Mouse (Mus musculus): ENCODE results near the gene Pim1. TPM values are rescaled to one million over a fixed set of nuclear protein-coding genes. Genes with fewer than 3 reads are reported as not detected.

Pim1 gene
- total and polyA plus RNA-seq, 3 experiments, result 75.8 to 178 (median 133) TPM

GRCm38 (mm10) chr17:29456926-29457325, 33.6 kb upstream of the Pim1 start:
- H3K27me3 ChIP-seq (replicated peaks), result no peaks in the 10 kb centered on the region

GRCm38 (mm10) chr17:29457795-29458560, 32.6 kb upstream of the Pim1 start:
- Histone ChIP-seq H3K4me1 (ENCODE audit: control insufficient read depth in 1 of 2, insufficient read depth in 2 of 2) (peaks cover 5 to 29% of the 10 kb centered on the region in 2 experiments; a peak in 3 of 4 replicates), H3K4me2 (ENCODE audit: insufficient read depth, low read depth, poor library complexity, severe bottlenecking) (no peak overlapping the region)

More at GRCm38 (mm10) chr17:29456926-29457325, 33.6 kb upstream of the Pim1 start:
- Histone ChIP-seq H3K27ac (ENCODE audit: insufficient read depth, low read depth) (no peak overlapping the region), H3K9ac (ENCODE audit: insufficient read depth, low read depth) (no peak overlapping the region), H3K36me3 (replicated peaks in 1 of 2; ENCODE audit: control insufficient read depth in 1 of 2, insufficient read depth in 1 of 2, low read length in 1 of 2) (no peaks in the 10 kb centered on the region), H3K4me3 (replicated peaks in 1 of 3; ENCODE audit: low read depth in 2 of 3, low read length in 2 of 3, poor library complexity in 1 of 3) (no peak overlapping the region), H3K79me2 (replicated peaks; ENCODE audit: control insufficient read depth, extremely low read depth, insufficient read depth, poor library complexity, severe bottlenecking) (no peaks in the 10 kb centered on the region), H3K4me1 (ENCODE audit: control insufficient read depth in 1 of 2, insufficient read depth in 2 of 2) (peaks cover 5 to 29% of the 10 kb centered on the region in 2 experiments; a peak in 3 of 4 replicates), H3K4me2 (ENCODE audit: insufficient read depth, low read depth, poor library complexity, severe bottlenecking) (no peak overlapping the region), H3K9me3 (replicated peaks; ENCODE audit: low read length) (peaks cover 10% of the 10 kb centered on the region)
- dilution Hi-C loops (cut with MboI; ENCODE audit: extremely low pct_ligation_motif_present, extremely low pct_unique_long_range_greater_than_20kb, low sequenced_read_pairs), result no loop called here
- in situ Hi-C loops (cut with MboI; ENCODE audit: low pct_ligation_motif_present, low pct_unique_long_range_greater_than_20kb, low sequenced_read_pairs), result no loop called here
- DNase-seq (ENCODE audit: extremely low read depth), result no peak
- no peak for TF ChIP-seq MAX (IDR thresholded peaks at IDR 0.05; ENCODE audit: low read length)
- TF ChIP-seq PAX5 (IDR thresholded peaks at IDR 0.05; ENCODE audit: low read length), result no peak
- no peak for TF ChIP-seq E2F4 (IDR thresholded peaks at IDR 0.05; ENCODE audit: insufficient replicate concordance, low read depth, low read length)
- TF ChIP-seq GABPA (IDR thresholded peaks at IDR 0.05; ENCODE audit: insufficient replicate concordance, low read depth, low read length), result no peak
- TF ChIP-seq KAT2A (IDR thresholded peaks at IDR 0.05; ENCODE audit: insufficient replicate concordance, low read length), result no peak
- TF ChIP-seq JUND (conservative IDR thresholded peaks at IDR 0.05; ENCODE audit: low read depth, low read length), result no peak
- TF ChIP-seq ZMIZ1 (IDR thresholded peaks at IDR 0.05; ENCODE audit: low read depth, low read length), result no peak
- TF ChIP-seq EP300 (IDR thresholded peaks at IDR 0.05; ENCODE audit: low read length), result no peak
- TF ChIP-seq ELF1 (IDR thresholded peaks at IDR 0.05; ENCODE audit: low read depth, low read length), result no peak
- no peak for TF ChIP-seq ETS1 (conservative IDR thresholded peaks at IDR 0.05; ENCODE audit: low read depth, low read length)
- TF ChIP-seq TCF12 (IDR thresholded peaks at IDR 0.05; ENCODE audit: low read depth, low read length), result no peak
- TF ChIP-seq MAZ (IDR thresholded peaks at IDR 0.05; ENCODE audit: low read depth, low read length), result no peak
- no peak for TF ChIP-seq JUN (IDR thresholded peaks at IDR 0.05; ENCODE audit: insufficient read depth, low read depth, low read length)

More at GRCm38 (mm10) chr17:29457795-29458560, 32.6 kb upstream of the Pim1 start:
- TF ChIP-seq KAT2A (IDR thresholded peaks at IDR 0.05; ENCODE audit: insufficient replicate concordance, low read length) (no peak), ZKSCAN1 (IDR thresholded peaks at IDR 0.05; ENCODE audit: borderline replicate concordance, low read depth, low read length) (no peak), ETS1 (conservative IDR thresholded peaks at IDR 0.05; ENCODE audit: low read depth, low read length) (no peak)
- DNase-seq (ENCODE audit: extremely low read depth), result no peak
- no peaks in the 10 kb centered on the region for H3K79me2 ChIP-seq (replicated peaks; ENCODE audit: control insufficient read depth, extremely low read depth, insufficient read depth, poor library complexity, severe bottlenecking)
- in situ Hi-C loops (cut with MboI; ENCODE audit: low pct_ligation_motif_present, low pct_unique_long_range_greater_than_20kb, low sequenced_read_pairs) (no loop called here), dilution Hi-C loops (cut with MboI; ENCODE audit: extremely low pct_ligation_motif_present, extremely low pct_unique_long_range_greater_than_20kb, low sequenced_read_pairs) (no loop called here)
- no peak overlapping the region for H3K4me3 ChIP-seq (replicated peaks in 1 of 3; ENCODE audit: low read depth in 2 of 3, low read length in 2 of 3, poor library complexity in 1 of 3)
- no peak overlapping the region for H3K9ac ChIP-seq (ENCODE audit: insufficient read depth, low read depth)
- no peak overlapping the region for H3K27ac ChIP-seq (ENCODE audit: insufficient read depth, low read depth)
- no peaks in the 10 kb centered on the region for H3K27me3 ChIP-seq (replicated peaks)
- peaks cover 6% of the 10 kb centered on the region for H3K9me3 ChIP-seq (replicated peaks; ENCODE audit: low read length)
- no peaks in the 10 kb centered on the region for H3K36me3 ChIP-seq (replicated peaks in 1 of 2; ENCODE audit: control insufficient read depth in 1 of 2, insufficient read depth in 1 of 2, low read length in 1 of 2)

Measured in CH12.LX (cell line).